Mouse (Mus musculus) heart, adult 9 months (tissue): ENCODE results near the gene Fabp6.

Source experiments
- DNase-seq, 2 experiments: peaks; one replicate each; pipeline ENCODE4 v3.0.0; 2022; ENCODE audit warnings: low spot score in 2 of 2

Fabp6 gene

DNA sequence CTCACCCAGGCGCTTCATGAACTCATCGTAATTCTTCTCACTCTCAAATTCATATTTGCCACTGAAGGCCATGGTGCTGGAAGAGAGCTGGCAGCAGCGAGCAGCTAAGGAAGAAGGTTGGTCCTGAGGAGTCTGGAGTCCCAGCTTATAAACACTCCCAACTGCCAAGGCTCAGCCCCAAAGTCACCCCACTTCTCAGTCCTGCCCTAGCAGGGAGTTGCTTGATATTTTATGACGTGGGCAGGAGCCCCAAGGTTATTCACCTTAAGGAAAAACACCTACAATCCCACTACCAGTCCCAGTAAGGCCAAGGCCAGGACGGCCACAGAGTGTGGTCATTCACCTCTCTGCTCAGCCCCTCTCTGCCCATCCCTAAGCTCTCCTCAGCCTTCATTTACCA is at the start of gene Fabp6:
Gene Fabp6, minus strand, starts transcription at position 101 of the 400 bp plus-strand sequence.
- DNase-seq = no peak

- no peak for DNase-seq
Observed at GRCm38 (mm10) chr11:43645286-43645685, 43.9 kb upstream of the Fabp6 start.

- peak in 1 of 2 experiments; percentile 36 for DNase-seq
Observed at GRCm38 (mm10) chr11:43643180-43643591, 41.8 kb upstream of the Fabp6 start.

DNA sequence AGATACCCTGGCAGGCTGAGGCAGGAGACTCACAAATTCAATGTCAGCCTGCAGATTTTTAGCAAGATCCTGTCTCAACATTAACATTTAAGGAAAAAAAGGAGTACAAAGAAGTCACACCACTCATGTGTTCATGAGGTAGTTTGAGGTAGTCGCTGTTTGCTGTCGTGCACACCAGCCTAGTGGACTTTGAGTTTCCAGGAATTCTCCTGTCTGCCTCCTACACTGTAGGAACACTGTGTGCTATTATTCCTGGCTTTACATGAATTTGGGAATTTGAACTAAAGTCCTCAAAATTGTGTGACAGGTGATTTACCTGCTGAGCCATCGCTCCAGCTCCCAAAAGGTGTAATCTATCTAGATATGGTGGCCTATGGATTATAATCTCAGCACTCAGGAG is 37.1 kb upstream of the Fabp6 start:
- no peak for DNase-seq

DNA sequence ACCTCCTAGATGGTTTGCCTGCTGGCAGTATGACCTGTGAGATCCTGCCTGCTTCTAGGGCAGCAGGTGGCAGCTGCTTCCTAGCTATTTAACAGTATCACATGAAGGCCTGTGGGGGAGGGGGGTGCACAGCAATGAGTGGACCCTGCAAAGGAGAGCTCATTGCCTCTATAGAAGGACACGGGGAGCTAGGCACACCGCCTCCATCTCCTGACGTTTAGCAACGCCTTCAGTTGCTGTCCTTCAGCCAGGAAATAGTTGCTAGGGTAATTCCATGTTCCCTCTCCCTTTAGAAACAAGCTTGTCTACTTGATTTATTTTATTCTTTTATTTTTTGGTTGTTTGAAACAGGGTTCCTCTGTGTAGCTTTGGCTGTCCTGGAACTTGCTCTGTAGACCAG is 35.4 kb upstream of the Fabp6 start:
- no peak for DNase-seq

GRCm38 (mm10) chr11:43633658-43634401 is 32.5 kb upstream of the Fabp6 start:
- DNase-seq = peak; percentile 73 to 79

GRCm38 (mm10) chr11:43633165-43633564 is 31.8 kb upstream of the Fabp6 start:
- no peak for DNase-seq

- peak; percentile 16 to 41 for DNase-seq
Observed at GRCm38 (mm10) chr11:43632566-43632965, 31.2 kb upstream of the Fabp6 start.

GRCm38 (mm10) chr11:43631645-43632044 is 30.3 kb upstream of the Fabp6 start:
- no peak for DNase-seq

GRCm38 (mm10) chr11:43626927-43627645 is 25.7 kb upstream of the Fabp6 start:
- no peak for DNase-seq

DNA sequence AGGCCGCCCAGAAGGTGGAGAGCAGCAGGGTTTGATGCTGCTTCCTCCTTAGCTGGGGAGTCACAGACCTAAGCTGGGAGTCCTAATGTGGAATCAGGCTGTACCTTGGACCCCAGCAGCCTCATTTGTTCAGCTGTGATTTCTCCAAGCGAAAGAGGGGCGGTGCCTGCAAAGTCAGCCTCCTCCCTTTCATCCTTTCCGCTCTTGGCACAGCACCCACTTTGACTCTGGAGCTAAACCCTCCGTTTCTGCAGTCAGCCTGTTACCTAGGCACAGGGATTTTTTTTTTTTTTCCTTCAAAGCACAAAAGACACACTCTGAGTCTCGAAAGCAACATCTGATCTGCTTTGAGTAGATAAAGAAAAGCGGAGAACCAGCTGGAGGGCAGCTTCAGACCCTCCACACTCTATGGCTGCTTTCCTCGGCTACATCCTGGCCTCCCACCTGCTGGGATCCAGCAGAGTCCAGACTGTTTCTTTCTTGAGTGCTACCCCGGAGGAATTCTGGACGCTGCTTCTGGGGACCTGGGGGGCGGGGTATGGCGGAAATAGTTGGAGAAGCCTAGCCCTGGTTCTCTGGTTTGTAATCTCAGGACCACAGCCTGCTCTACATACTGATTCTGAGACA is 25.1 kb upstream of the Fabp6 start:
- DNase-seq = peak; percentile 23 to 35

DNA sequence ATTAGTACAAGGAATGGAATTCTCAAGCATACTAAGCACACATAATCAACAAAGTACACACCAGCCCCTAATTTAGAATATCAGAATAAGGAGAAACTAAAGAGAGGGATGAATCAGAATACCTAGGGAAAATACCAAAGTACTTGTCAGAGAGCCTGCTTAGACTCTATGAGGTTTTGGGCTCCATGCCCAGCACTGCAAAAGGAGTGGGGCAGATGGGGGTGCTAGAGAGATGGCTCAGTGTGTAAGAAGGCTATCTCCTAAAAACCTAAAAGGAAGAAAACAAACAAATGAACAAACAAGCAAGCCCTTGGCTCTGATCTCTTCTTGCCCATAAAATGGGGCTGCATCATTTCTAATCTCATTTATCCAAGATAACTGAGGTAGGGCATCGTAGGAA is 23.0 kb upstream of the Fabp6 start:
- no peak for DNase-seq

DNA sequence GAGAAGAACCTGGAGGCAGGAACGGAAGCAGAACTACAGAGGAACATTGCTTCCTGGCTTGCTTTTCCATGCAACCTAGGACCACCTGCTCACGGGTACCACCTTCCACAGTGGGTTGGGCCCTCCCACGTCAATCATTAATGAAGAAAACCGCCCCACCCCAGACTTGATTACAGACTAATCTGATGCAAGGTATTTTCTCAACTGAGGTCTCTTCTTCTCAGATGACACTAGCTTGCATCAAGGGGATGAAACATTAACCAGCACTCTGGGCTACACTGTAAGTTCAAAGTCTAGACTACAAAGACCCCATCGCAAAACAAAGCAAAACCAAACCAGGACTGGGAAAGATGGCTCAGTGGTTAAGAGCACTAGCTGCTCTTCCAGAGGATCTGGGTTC is 20.4 kb upstream of the Fabp6 start:
- no peak for DNase-seq

DNA sequence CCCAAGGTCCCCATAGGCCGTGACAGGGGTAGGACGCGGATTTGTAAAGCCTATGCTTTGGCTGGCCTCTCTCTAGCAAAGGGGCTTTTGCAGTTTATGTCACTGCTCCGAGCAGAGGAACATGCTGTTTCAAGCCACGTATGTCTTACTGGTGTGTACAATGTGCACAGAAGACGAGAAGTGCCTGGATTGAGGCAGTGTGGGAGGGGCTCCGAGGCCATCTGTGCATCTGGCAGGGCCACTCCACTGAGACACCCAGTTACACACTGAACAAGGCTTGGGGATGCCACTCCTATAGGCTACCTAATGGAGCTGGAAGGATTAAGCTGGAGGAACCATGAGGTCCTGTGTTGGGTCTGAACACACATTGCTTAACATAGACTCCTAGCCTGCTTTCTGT is 17.1 kb upstream of the Fabp6 start:
- DNase-seq = peak in 1 of 2 experiments; percentile 42

- peak; percentile 62 for DNase-seq
Observed at GRCm38 (mm10) chr11:43617924-43618323, 16.6 kb upstream of the Fabp6 start.

DNA sequence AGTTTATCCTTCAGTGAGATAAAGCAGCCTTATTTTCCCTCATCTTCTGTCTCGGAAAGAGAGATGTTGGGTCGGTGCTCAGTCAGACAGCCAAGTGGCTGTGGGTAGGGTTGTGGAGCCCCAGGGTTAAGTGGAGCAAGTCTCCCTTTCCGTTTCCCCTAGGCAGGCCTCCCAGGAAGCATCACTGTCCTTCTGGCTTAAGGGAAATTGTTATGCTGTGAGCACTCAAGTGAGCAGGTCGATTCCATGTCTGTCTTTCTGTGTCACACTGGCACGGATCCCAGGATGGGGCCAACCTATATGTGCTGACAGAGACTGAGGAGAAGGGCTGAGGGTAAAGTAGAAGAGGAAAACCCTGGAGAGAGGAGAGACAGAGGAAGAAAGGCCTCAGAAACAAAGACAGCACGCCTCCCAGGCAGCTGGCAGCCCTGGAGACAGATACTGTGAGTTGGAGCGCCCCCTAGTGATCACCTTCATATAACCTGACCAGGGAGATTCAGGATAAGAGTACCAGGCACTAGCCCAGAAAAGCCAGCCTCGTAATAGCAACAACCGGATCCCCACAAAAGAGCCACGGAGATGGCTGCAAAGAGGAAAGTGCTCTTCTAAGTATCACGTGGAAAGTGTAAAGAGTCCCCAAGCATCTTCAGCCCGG is 11.6 kb upstream of the Fabp6 start:
- DNase-seq = peak; percentile 54 to 73

DNA sequence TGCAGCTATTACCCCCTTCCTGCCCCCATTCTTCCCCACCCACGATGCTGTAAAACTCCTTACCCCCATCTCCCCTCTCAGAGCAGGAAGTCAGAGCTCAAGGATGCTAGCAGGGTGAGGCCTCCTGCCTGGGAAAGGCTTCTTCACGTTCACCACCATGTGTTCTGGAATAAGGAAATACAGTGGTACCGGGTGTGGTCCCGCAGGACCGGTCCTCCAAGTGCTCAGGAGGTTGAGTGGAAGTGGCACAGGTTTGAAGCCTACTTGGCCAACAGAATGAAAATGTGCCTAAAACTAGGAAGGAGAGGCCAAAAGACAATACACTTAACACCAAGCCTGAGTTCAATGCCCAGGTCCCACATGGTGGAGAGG is 9.3 kb upstream of the Fabp6 start:
- DNase-seq = no peak

DNA sequence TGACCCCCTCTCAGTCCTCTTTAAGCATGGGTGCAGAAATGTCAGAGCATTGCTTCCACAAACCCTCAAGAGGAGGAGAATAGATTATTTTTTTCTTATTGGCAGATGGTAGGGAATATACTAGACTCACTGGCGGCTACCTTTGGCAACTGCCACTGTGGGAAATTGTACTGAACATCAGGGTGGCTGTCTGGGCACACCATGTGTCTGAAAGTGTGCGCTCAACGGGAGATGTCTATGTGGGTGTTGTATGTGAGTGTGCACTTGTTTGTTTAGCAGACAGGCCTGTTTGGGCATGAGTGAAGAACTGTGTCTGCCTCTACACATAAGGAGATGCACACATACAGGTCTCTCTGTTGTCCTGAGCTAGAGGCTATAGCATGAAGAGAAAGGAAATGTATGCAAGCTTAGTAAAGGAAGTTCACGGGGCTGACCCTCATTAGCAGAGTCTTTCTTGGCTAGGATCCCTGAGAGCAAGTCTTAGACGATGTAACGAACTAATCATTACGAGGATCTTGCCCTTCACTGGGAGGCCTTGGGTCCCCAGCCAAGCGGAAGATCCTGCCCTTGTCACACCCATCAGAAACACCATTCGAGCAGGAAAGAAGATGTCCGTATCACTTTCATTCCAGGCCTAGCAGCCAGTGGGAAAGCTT is 8.8 kb upstream of the Fabp6 start:
- DNase-seq = no peak

DNA sequence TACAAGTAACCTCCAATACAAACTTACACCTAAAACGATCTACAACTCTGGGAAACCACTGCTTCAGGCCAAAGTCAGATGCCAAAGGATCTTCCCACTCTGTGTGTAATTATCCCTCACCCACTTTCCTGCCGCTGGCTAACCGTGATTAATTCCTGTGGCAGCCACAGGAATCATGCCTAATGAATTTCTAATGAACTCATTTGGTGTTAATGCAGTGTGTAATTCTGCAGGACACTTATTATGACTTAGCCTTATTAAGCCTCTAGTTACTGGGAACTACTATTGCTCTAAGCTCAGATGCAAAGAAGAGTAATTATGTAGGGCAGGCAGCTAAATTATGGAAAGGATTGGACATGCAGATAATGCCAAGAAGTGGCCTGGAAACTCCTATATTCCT is 7.1 kb upstream of the Fabp6 start:
- DNase-seq = no peak

DNA sequence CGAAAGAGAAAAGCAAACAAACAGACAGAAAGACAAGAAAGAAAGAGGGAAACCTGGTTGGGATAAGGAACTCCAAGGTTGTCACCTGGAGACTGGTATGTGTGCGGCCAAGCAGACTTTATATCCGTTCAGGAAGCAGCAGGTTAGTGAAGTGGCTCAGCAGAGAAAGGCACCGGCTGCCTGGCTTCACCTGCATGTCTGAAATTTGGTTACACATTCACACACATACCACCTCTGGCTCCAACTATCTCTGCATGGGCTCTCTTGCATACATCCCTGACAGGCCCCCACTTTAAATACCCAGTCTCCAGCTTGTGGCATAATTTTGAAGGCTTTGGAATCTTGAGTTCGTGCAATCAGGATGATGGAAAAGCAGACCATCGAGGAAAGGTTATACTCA is 4.5 kb upstream of the Fabp6 start:
- DNase-seq = no peak

GRCm38 (mm10) chr11:43604891-43605290 is 3.6 kb upstream of the Fabp6 start:
- no peak for DNase-seq

- DNase-seq = no peak
Observed at GRCm38 (mm10) chr11:43604207-43604606, 2.9 kb upstream of the Fabp6 start.
